Mouse (Mus musculus): Measurements from ENCODE around the gene Prkcsh. TPM values are rescaled to one million over a fixed set of nuclear protein-coding genes. Genes with fewer than 3 reads are reported as not detected.

The Prkcsh gene
- 121 TPM in 2 replicates for polyA plus RNA-seq (2015; fragmentation: Nextera tagmentation; extraction: Ambion mirVana)

GRCm38 (mm10) chr9:22002194-22003162 is at the start of gene Prkcsh, which contains the start of gene Ccdc151:
Prkcsh (plus strand) TSS chr9:22002806.
Ccdc151 (minus strand) TSS chr9:22002634.
- peak within 1 kb of the TSS; percentile 75 for H3K9ac ChIP-seq (ENCODE audit: low read length)
- H3K36me3 ChIP-seq (ENCODE audit: control insufficient read depth, insufficient read depth, low read length), result peaks cover 22% of the 10 kb centered on the region
- H3K27ac ChIP-seq (ENCODE audit: low read length), result peak within 1 kb of the TSS; percentile 29; the same call in 1 of the 2 replicates
- H3K9me3 ChIP-seq (ENCODE audit: control insufficient read depth, low read length), result no peaks in the 10 kb centered on the region
- H3K4me2 ChIP-seq (ENCODE audit: low read depth, low read length), result peak within 1 kb of the TSS; percentile 71
- H3K4me3 ChIP-seq (ENCODE audit: low read length), result peak within 1 kb of the TSS; percentile 71
- peak; percentile 99 for ATAC-seq (ENCODE audit: low read depth)
- H3K4me1 ChIP-seq (replicated peaks; ENCODE audit: control insufficient read depth, insufficient read depth, low read length), result peaks cover 12% of the 10 kb centered on the region
- 6% methylated on average over 57 of the region's 57 CpGs for WGBS
- H3K27me3 ChIP-seq (ENCODE audit: control insufficient read depth, insufficient read depth, low read depth, low read length), result no peaks in the 10 kb centered on the region; the same call in 1 of the 2 replicates

GRCm38 (mm10) chr9:21953600-21953999 is 49.0 kb upstream of the Prkcsh start:
- WGBS, result 6% methylated on average over 3 of the region's 3 CpGs
- Histone ChIP-seq H3K27me3 (ENCODE audit: control insufficient read depth, insufficient read depth, low read depth, low read length) (no peaks in the 10 kb centered on the region), H3K36me3 (ENCODE audit: control insufficient read depth, insufficient read depth, low read length) (no peaks in the 10 kb centered on the region), H3K4me1 (replicated peaks; ENCODE audit: control insufficient read depth, insufficient read depth, low read length) (peaks cover 7% of the 10 kb centered on the region), H3K9ac (ENCODE audit: low read length) (no peak overlapping the region), H3K9me3 (ENCODE audit: control insufficient read depth, low read length) (no peaks in the 10 kb centered on the region), H3K27ac (ENCODE audit: low read length) (no peak overlapping the region), H3K4me2 (ENCODE audit: low read depth, low read length) (no peak overlapping the region), H3K4me3 (ENCODE audit: low read length) (no peak overlapping the region)
- no peak for ATAC-seq (ENCODE audit: low read depth)

GRCm38 (mm10) chr9:21954635-21955034 is 48.0 kb upstream of the Prkcsh start:
- Histone ChIP-seq H3K4me1 (replicated peaks; ENCODE audit: control insufficient read depth, insufficient read depth, low read length) (peaks cover 7% of the 10 kb centered on the region), H3K4me3 (ENCODE audit: low read length) (no peak overlapping the region), H3K27ac (ENCODE audit: low read length) (no peak overlapping the region), H3K27me3 (ENCODE audit: control insufficient read depth, insufficient read depth, low read depth, low read length) (no peaks in the 10 kb centered on the region), H3K4me2 (ENCODE audit: low read depth, low read length) (peak overlapping the region; percentile 77; the same call in 1 of the 2 replicates), H3K9ac (ENCODE audit: low read length) (no peak overlapping the region), H3K9me3 (ENCODE audit: control insufficient read depth, low read length) (no peaks in the 10 kb centered on the region), H3K36me3 (ENCODE audit: control insufficient read depth, insufficient read depth, low read length) (no peaks in the 10 kb centered on the region)
- WGBS, result 73% methylated on average over 3 of the region's 3 CpGs
- ATAC-seq (ENCODE audit: low read depth), result no peak

- Histone ChIP-seq H3K4me2 (ENCODE audit: low read depth, low read length) (peak overlapping the region; percentile 77), H3K9me3 (ENCODE audit: control insufficient read depth, low read length) (no peaks in the 10 kb centered on the region), H3K36me3 (ENCODE audit: control insufficient read depth, insufficient read depth, low read length) (no peaks in the 10 kb centered on the region), H3K27me3 (ENCODE audit: control insufficient read depth, insufficient read depth, low read depth, low read length) (no peaks in the 10 kb centered on the region; the same call in 1 of the 2 replicates), H3K27ac (ENCODE audit: low read length) (peak overlapping the region; percentile 95), H3K4me3 (ENCODE audit: low read length) (peak overlapping the region; percentile 78), H3K4me1 (replicated peaks; ENCODE audit: control insufficient read depth, insufficient read depth, low read length) (peaks cover 8% of the 10 kb centered on the region), H3K9ac (ENCODE audit: low read length) (peak overlapping the region; percentile 64)
- peak; percentile 60 for ATAC-seq (ENCODE audit: low read depth)
- WGBS, result 2% methylated on average over 18 of the region's 18 CpGs
Observed at GRCm38 (mm10) chr9:21955225-21955569, 47.4 kb upstream of the Prkcsh start.

GRCm38 (mm10) chr9:21955570-21956281 is 46.9 kb upstream of the Prkcsh start, which contains the start of gene Swsap1:
Swsap1 (plus strand) TSS chr9:21955755.
- WGBS, result under 1% methylated on average over 54 of the region's 54 CpGs
- peak within 1 kb of the TSS; percentile 78 for H3K4me3 ChIP-seq (ENCODE audit: low read length)
- ATAC-seq (ENCODE audit: low read depth), result peak; percentile 99
- no peaks in the 10 kb centered on the region; the same call in 1 of the 2 replicates for H3K27me3 ChIP-seq (ENCODE audit: control insufficient read depth, insufficient read depth, low read depth, low read length)
- no peaks in the 10 kb centered on the region for H3K9me3 ChIP-seq (ENCODE audit: control insufficient read depth, low read length)
- peaks cover 13% of the 10 kb centered on the region for H3K4me1 ChIP-seq (replicated peaks; ENCODE audit: control insufficient read depth, insufficient read depth, low read length)
- peak within 1 kb of the TSS; percentile 77 for H3K4me2 ChIP-seq (ENCODE audit: low read depth, low read length)
- peak within 1 kb of the TSS; percentile 93 for H3K9ac ChIP-seq (ENCODE audit: low read length)
- H3K36me3 ChIP-seq (ENCODE audit: control insufficient read depth, insufficient read depth, low read length), result no peaks in the 10 kb centered on the region
- peak within 1 kb of the TSS; percentile 95 for H3K27ac ChIP-seq (ENCODE audit: low read length)

GRCm38 (mm10) chr9:21958372-21958771 is 44.2 kb upstream of the Prkcsh start:
- Histone ChIP-seq H3K27me3 (ENCODE audit: control insufficient read depth, insufficient read depth, low read depth, low read length) (peaks cover 14% of the 10 kb centered on the region), H3K4me2 (ENCODE audit: low read depth, low read length) (no peak overlapping the region), H3K4me3 (ENCODE audit: low read length) (no peak overlapping the region), H3K9me3 (ENCODE audit: control insufficient read depth, low read length) (no peaks in the 10 kb centered on the region), H3K27ac (ENCODE audit: low read length) (no peak overlapping the region), H3K9ac (ENCODE audit: low read length) (no peak overlapping the region), H3K4me1 (replicated peaks; ENCODE audit: control insufficient read depth, insufficient read depth, low read length) (peaks cover 34% of the 10 kb centered on the region), H3K36me3 (ENCODE audit: control insufficient read depth, insufficient read depth, low read length) (no peaks in the 10 kb centered on the region)
- ATAC-seq (ENCODE audit: low read depth), result no peak
- 77% methylated on average over 5 of the region's 5 CpGs for WGBS

- no peak overlapping the region for H3K9ac ChIP-seq (ENCODE audit: low read length)
- no peak overlapping the region for H3K4me2 ChIP-seq (ENCODE audit: low read depth, low read length)
- H3K9me3 ChIP-seq (ENCODE audit: control insufficient read depth, low read length), result no peaks in the 10 kb centered on the region
- peaks cover 14% of the 10 kb centered on the region for H3K27me3 ChIP-seq (ENCODE audit: control insufficient read depth, insufficient read depth, low read depth, low read length)
- H3K27ac ChIP-seq (ENCODE audit: low read length), result no peak overlapping the region
- WGBS, result 83% methylated on average over 7 of the region's 7 CpGs
- peaks cover 38% of the 10 kb centered on the region for H3K4me1 ChIP-seq (replicated peaks; ENCODE audit: control insufficient read depth, insufficient read depth, low read length)
- no peaks in the 10 kb centered on the region for H3K36me3 ChIP-seq (ENCODE audit: control insufficient read depth, insufficient read depth, low read length)
- H3K4me3 ChIP-seq (ENCODE audit: low read length), result no peak overlapping the region
- ATAC-seq (ENCODE audit: low read depth), result no peak
Observed at GRCm38 (mm10) chr9:21959244-21959643, 43.4 kb upstream of the Prkcsh start.

GRCm38 (mm10) chr9:21960135-21960534 is 42.5 kb upstream of the Prkcsh start:
- peaks cover 14% of the 10 kb centered on the region for H3K27me3 ChIP-seq (ENCODE audit: control insufficient read depth, insufficient read depth, low read depth, low read length)
- H3K36me3 ChIP-seq (ENCODE audit: control insufficient read depth, insufficient read depth, low read length), result no peaks in the 10 kb centered on the region
- no peak overlapping the region for H3K9ac ChIP-seq (ENCODE audit: low read length)
- WGBS, result 37% methylated on average over 9 of the region's 9 CpGs
- no peak overlapping the region for H3K27ac ChIP-seq (ENCODE audit: low read length)
- H3K4me2 ChIP-seq (ENCODE audit: low read depth, low read length), result no peak overlapping the region
- no peak for ATAC-seq (ENCODE audit: low read depth)
- no peaks in the 10 kb centered on the region for H3K9me3 ChIP-seq (ENCODE audit: control insufficient read depth, low read length)
- H3K4me3 ChIP-seq (ENCODE audit: low read length), result no peak overlapping the region
- peaks cover 36% of the 10 kb centered on the region for H3K4me1 ChIP-seq (replicated peaks; ENCODE audit: control insufficient read depth, insufficient read depth, low read length)

Data from lung, embryonic 16.5 days (tissue).